Mouse (Mus musculus) ES-Bruce4 (cell line): ENCODE data around the gene Stard5.

ENCODE experiments used
- CTCF ChIP-seq: IDR thresholded peaks from one replicate; pipeline ENCODE4 v1.8.1; 2011; ENCODE audit warnings: low read depth, low read length
- POLR2A ChIP-seq: IDR thresholded peaks from one replicate; pipeline ENCODE4 v1.8.1; 2011; ENCODE audit warnings: low read length; ENCODE audit not compliant: insufficient read depth

- TF ChIP-seq POLR2A (no peak), CTCF (no peak)
These were observed 13.1 kb upstream of the Stard5 start for GRCm38 (mm10) chr7:83618709-83619108.
